Mouse (Mus musculus) liver, embryonic 14.5 days (tissue): Measurements from ENCODE around the gene Tmem242.

Source experiments
- CTCF ChIP-seq: IDR thresholded peaks from 2 replicates; pipeline ENCODE4 v1.5.1; 2016; ENCODE audit warnings: antibody characterized with exemption, low read depth, control low read depth
- EP300 ChIP-seq: IDR thresholded peaks from 2 replicates; pipeline ENCODE4 v1.6.1; 2016; ENCODE audit warnings: antibody characterized with exemption, low read depth

GRCm38 (mm10) chr17:5413350-5413749 lies 26.7 kb downstream of the Tmem242 start:
- no peak for TF ChIP-seq CTCF
- no peak for TF ChIP-seq EP300
